Mouse (Mus musculus) lung, adult 18-20 months (tissue): Measurements from ENCODE around the gene Kank4.
"Not testable (repeated sequence)": the region's sequence is repeated elsewhere in the genome, so short reads cannot be mapped to it uniquely, and the experiment has no call there.

Experiments
- DNase-seq, 2 experiments: peaks; one replicate each; pipeline ENCODE4 v3.0.0; 2022; ENCODE audit warnings: mixed read lengths in 2 of 2

Kank4 gene

GRCm38 (mm10) chr4:98817184-98817911, at the start of gene Kank4:
Kank4 (minus strand) TSS chr4:98817537.
- peak; percentile 57 to 69 for DNase-seq

- DNase-seq, result no peak
These were observed 48.3 kb upstream of the Kank4 start for GRCm38 (mm10) chr4:98865386-98866237.

GRCm38 (mm10) chr4:98864546-98864945, 47.2 kb upstream of the Kank4 start:
- no peak for DNase-seq

GRCm38 (mm10) chr4:98864094-98864493, 46.8 kb upstream of the Kank4 start:
- DNase-seq, result no peak

GRCm38 (mm10) chr4:98863451-98863850, 46.1 kb upstream of the Kank4 start:
- no peak for DNase-seq

- no peak for DNase-seq
These were observed 41.0 kb upstream of the Kank4 start for GRCm38 (mm10) chr4:98858151-98858855.

GRCm38 (mm10) chr4:98857037-98857648, 39.8 kb upstream of the Kank4 start:
- no peak for DNase-seq

GRCm38 (mm10) chr4:98853926-98854325, 36.6 kb upstream of the Kank4 start:
- DNase-seq, result no peak

GRCm38 (mm10) chr4:98850485-98850884, 33.1 kb upstream of the Kank4 start:
- DNase-seq, result not testable (repeated sequence)

GRCm38 (mm10) chr4:98847120-98847885, 30.0 kb upstream of the Kank4 start:
- DNase-seq, result no peak

- DNase-seq, result no peak
These were observed 29.1 kb upstream of the Kank4 start for GRCm38 (mm10) chr4:98846396-98846795.

DNA sequence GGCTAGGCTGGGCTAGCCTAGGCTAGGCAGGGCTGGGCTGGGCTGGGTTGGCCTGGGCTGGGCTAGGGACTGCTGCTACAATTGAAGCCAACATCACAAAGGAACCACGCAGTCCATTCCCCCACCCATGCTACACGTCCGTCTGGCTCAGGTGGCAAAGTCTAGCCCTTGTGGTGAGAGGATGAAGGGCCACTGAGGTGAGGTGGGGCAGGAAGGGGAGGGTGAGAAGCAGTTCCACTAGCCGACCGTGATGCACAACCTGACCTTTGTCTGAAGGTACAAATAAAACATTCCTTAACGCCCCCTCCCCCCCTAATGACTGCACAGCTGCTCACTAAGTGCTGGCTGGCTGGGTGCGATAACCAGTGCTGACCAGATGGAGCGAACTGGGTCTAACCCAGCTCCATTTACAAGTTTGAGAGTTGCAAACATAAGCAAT, 28.4 kb upstream of the Kank4 start:
- DNase-seq, result no peak

DNA sequence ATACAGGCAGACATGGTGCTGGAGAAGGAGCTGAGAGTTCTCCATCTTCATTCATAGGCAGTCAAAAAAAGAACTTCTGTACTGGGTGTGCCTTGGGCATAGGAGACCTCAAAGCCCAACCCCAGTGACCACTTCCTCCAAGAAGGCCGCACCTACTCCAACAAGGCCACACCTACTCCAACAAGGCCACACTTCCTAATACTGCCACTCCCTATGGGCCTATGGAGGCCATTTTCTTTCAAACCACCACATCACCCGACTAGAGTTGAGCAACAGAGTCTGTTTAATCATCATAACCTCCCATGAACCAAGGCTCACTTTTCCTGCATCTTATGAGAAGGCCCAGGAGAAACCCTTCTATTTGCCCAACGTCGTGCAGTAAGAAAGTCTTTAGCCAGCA, 27.9 kb upstream of the Kank4 start:
- no peak for DNase-seq

GRCm38 (mm10) chr4:98843906-98844597, 26.7 kb upstream of the Kank4 start:
- no peak for DNase-seq

DNA sequence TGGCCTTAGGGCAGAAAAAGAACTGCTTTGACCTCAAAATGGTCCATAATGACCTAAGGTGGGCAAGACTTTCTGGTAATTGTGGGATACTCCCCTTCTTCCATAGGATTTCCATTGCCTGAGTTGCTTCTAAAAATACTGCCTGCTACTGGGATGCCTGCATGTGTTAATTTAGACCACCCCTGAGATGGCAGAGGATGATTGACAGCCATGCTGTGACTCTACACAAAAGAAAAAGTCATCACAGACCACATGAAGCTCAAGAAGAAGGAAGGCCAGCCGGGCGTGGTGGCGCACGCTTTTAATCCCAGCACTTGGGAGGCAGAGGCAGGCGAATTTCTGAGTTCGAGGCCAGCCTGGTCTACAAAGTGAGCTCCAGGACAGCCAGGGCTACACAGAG, 23.9 kb upstream of the Kank4 start:
- not testable (repeated sequence) for DNase-seq

- no peak for DNase-seq
These were observed 23.2 kb upstream of the Kank4 start for GRCm38 (mm10) chr4:98840526-98840925.

DNA sequence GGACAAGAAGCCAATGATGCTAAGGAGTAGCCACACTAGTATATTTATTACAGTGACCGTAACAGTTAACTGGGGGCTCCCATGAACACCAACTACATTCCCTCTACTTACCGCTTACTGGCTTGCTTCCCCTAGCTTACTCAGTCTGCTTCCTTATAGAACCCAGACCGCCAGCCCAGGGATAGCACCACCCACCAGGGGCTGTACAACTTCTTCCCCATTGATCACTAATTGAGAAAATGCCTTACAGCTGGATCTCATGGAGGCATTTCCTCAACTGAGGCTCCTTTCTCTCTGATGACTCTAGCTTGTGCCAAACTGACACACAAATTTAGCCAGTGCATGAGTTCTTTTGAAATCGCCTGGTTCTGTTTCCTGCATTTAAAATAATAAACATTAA, 21.6 kb upstream of the Kank4 start:
- no peak for DNase-seq

DNA sequence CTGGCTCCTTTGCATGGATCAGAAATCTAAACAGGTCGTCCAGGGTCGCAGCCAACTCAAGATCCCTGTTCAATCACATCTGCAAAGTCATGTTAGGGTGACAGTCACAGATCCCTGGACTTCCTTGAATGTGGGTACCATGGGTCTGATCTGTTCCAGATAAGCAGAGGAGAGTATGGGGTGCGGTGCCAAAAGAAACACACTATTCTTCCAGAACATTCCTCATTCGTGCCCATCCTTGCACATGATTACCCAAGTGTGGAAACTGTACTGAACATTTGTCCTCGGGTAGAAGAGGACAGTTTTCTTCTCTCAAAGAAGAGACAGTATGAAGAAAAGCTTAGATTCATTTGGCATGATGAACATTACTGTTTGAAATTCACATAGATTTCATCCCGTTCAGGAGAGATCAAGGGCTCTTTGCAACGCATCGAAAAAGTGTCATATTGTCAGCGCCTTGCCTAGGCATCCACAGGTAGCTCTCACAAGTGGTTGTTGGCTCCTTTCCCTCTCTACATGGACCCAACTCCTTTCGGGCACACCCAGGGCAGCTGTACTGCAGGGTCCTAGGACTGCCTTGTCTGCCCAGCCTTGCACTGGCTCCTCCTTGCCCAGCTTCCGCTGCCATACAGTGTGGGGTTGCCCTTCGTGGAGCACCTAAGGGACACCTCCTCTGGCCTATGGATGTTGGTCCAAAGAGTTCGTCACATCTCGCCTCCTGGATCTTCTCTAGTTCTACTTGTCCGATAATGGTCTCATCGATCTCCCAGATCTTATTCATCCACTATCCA, 20.6 kb upstream of the Kank4 start:
- DNase-seq, result no peak

DNA sequence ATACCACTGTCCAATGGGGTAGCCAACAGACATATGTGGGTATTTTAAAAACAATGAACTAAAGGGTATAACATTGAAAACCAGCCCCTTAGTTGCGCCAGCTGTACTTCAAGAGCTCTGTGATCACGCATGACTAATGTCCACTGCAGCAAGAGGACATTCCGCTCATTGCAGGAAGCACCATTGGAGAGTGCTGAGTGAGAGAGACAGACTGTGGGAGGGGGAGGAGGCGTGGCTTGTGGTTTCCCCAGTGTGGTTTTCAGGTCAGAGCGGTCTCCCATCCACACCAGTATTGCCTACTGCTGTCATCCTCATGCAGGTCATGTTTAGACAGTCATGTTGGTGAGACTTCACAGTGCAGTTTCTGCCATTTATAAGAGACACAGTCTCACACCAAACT, 19.2 kb upstream of the Kank4 start:
- DNase-seq, result peak; percentile 12 to 38

- no peak for DNase-seq
These were observed 17.4 kb upstream of the Kank4 start for GRCm38 (mm10) chr4:98834782-98835181.

DNA sequence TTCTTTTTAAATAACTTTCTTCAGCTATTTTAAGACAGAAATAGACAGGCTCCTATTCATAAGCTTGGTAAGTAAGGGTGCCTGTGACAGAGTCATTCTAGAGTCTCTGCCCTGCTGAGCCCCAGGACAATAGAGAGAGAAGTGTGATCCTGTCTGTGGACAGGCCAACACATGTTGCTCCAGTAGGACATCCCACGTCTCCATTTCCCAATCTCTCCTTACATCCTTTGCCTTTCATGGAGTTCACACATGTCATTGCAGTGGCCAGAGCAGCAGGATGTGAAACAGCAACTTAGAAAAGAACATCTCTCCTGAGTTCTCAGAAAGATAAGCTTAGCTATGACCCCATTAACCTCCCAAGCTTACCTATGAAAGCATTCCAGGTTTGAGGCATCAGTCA, 14.4 kb upstream of the Kank4 start:
- DNase-seq, result no peak
